Mouse (Mus musculus) 416B (cell line): ENCODE results near the gene Ssx2ip.

Experiments used
- DNase-seq: peaks from one replicate; pipeline ENCODE4 v3.0.0; 2011; ENCODE audit warnings: low read depth

Ssx2ip gene

GRCm38 (mm10) chr3:146436114-146436513, 31.7 kb downstream of the Ssx2ip start:
- no peak for DNase-seq

GRCm38 (mm10) chr3:146440011-146440410, 35.6 kb downstream of the Ssx2ip start:
- DNase-seq: no peak

GRCm38 (mm10) chr3:146440422-146440821, 36.0 kb downstream of the Ssx2ip start:
- no peak for DNase-seq

- no peak for DNase-seq
Measured at GRCm38 (mm10) chr3:146442484-146442883, 38.0 kb downstream of the Ssx2ip start.

GRCm38 (mm10) chr3:146442936-146443335, 38.5 kb downstream of the Ssx2ip start:
- DNase-seq: no peak

- no peak for DNase-seq
Measured at GRCm38 (mm10) chr3:146443380-146443779, 38.9 kb downstream of the Ssx2ip start.

GRCm38 (mm10) chr3:146444880-146445279, 40.4 kb downstream of the Ssx2ip start:
- no peak for DNase-seq

GRCm38 (mm10) chr3:146447156-146447555, 42.7 kb downstream of the Ssx2ip start:
- DNase-seq: no peak

- DNase-seq: peak; percentile 36
Measured at GRCm38 (mm10) chr3:146447598-146447997, 43.2 kb downstream of the Ssx2ip start.

- no peak for DNase-seq
Measured at GRCm38 (mm10) chr3:146448372-146448771, 43.9 kb downstream of the Ssx2ip start.

GRCm38 (mm10) chr3:146448969-146449368, 44.5 kb downstream of the Ssx2ip start:
- peak; percentile 19 for DNase-seq

- DNase-seq: no peak
Measured at GRCm38 (mm10) chr3:146449745-146450250, 45.4 kb downstream of the Ssx2ip start, which contains the start of gene Ctbs. Ctbs (plus strand) TSS chr3:146449795.

- DNase-seq: peak; percentile 94
Measured at GRCm38 (mm10) chr3:146450371-146450841, 46.0 kb downstream of the Ssx2ip start.

- peak; percentile 82 for DNase-seq
Measured at GRCm38 (mm10) chr3:146451375-146451774, 46.9 kb downstream of the Ssx2ip start.

GRCm38 (mm10) chr3:146462939-146463338, 58.5 kb downstream of the Ssx2ip start:
- DNase-seq: peak; percentile 22

GRCm38 (mm10) chr3:146469226-146469625, 64.8 kb downstream of the Ssx2ip start:
- DNase-seq: no peak

- no peak for DNase-seq
Measured at GRCm38 (mm10) chr3:146472657-146473056, 68.2 kb downstream of the Ssx2ip start.

- no peak for DNase-seq
Measured at GRCm38 (mm10) chr3:146473741-146474140, 69.3 kb downstream of the Ssx2ip start.

GRCm38 (mm10) chr3:146474428-146474827, 70.0 kb downstream of the Ssx2ip start:
- no peak for DNase-seq

GRCm38 (mm10) chr3:146482044-146482443, 77.6 kb downstream of the Ssx2ip start:
- DNase-seq: peak; percentile 50

GRCm38 (mm10) chr3:146486464-146486863, 82.0 kb downstream of the Ssx2ip start:
- peak; percentile 48 for DNase-seq
